Mouse (Mus musculus): ENCODE measurements around the gene Anks4b.
A peak's percentile ranks its signal among the peaks of the same experiment; 100 is the strongest.

The Anks4b gene

DNA sequence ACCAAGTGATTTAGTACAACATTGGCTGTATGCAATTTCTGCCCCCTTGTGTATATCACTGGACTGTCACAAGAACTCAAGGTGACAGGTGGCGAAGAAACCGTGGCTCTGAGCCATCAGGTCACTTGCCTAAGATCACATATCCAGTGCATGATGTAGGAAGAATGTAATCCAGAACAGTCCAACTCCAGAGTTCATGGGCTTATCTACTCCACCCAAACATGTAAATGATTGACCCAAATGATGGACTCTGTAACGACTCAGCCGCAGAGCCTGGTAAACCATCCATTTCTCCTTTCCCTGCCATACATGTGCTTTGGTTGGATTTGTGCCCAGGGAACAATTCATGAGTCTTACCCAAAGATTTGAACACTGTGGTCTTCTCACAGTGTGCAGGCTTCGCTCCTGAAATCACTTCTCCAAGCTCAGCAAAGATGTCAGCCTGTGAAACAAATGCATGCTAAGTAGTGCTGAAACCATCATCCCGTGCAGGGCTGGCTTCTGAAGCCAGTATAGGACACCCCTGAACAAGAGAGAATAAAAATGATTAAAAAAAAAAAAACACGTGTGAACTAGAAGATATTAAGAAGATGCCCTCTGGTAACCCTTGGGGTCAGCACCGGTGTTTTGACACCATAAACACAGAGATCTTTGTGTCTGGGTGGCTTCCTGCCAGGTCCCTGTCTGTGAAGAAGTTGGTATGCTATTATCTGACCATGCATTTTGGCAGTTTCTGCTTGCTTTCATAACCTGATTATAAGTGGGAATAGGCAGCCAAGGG lies 15.9 kb downstream of the Anks4b start:
- no peak for DNase-seq (ENCODE audit: low spot score)

- DNase-seq (ENCODE audit: low spot score), result no peak
These were observed 16.6 kb downstream of the Anks4b start for GRCm38 (mm10) chr7:120190150-120190665.

DNA sequence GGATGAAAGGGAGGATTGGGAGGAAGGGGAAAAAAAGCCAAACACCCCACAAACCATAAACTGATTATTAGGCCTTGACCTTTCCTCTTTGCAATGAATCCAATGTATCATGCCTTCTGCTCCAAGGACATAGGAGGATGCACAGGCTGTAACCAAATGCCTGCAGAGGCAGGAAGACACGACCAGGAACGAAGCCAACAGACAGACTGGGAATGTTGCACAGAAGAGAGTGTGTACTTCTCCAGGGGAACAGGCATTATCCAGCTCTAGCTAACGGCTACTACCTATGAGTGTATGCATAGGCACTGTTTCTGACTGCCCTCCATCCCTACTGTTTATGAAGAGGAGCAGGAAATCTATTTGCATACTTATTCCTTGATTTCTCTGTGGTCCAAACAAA lies 18.5 kb downstream of the Anks4b start:
- DNase-seq (ENCODE audit: low spot score), result no peak

GRCm38 (mm10) chr7:120192816-120193215 lies 19.2 kb downstream of the Anks4b start:
- no peak for DNase-seq (ENCODE audit: low spot score)

DNA sequence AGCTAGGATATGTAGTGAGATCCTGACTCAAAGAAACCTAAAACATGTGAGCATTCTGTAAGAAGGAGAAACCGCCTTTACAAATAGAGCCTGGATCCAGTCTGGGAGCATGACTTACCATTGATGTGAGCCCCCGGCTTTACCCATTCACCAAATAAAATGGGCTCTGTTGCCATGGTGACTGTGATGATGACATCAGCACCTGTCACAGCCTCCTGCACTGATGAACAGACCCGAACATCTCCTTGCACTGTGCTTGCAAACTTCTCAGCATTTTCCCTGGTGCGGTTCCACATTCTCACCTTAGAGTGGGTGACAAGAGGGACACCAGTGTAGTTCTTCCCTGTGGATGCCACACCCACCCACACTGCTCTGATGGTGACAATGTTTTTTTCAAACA lies 21.5 kb downstream of the Anks4b start:
- no peak for DNase-seq (ENCODE audit: low spot score)

DNA sequence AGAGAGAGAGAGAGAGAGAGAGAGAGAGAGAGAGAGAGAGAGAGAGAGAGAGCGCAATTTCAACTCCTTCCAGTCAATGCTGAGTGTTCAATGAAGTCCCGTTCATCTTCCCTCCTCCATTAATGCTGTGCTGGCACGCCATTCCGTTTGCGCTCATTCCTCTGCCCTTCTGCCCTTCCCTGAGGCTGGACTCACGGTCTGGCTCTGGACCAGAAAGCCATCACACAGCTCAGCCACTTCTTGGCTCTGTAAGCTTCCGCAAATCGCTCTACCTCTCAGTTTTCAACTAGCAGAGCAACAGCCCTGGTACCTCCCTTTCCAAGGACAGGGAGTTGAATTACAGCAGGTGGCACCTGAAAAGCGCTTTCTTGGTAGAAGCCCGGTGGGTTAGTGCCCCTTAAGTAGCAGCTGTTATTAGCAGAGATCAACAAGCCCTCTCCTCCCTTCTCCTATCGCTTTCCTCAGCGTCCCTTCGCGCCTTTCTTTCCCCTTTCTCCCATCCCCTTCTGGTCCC lies 27.6 kb downstream of the Anks4b start:
- DNase-seq (ENCODE audit: low spot score), result no peak

GRCm38 (mm10) chr7:120201771-120202170 lies 28.1 kb downstream of the Anks4b start, which contains the start of gene Crym:
TSS of gene Crym (minus strand) at chr7:120202111.
- peak; percentile 33 for DNase-seq (ENCODE audit: low spot score)

DNA sequence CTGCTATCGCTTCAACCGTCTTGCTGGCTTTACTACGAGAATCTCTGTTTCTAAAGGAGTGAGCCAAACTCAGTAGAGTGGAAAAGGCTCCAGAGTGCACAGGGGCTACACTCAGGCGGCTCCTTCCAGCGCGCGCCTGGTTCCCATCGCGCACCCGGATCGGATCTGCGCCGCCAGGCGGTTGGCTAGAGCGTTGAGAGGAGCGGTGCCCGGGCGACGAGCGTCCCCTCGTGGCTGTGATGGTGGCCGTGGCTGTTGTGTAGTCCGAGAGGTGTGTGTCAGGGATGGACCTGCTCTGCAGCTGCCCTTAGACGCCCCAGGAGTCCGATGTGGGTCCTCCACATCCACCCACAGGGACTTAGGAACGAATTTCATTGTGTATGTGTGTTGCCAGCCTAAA lies 30.1 kb downstream of the Anks4b start, which contains the start of gene Abca14:
Abca14 (plus strand) TSS at position 173 of the 400 bp plus-strand sequence.
- DNase-seq (ENCODE audit: low spot score), result peak; percentile 94

DNA sequence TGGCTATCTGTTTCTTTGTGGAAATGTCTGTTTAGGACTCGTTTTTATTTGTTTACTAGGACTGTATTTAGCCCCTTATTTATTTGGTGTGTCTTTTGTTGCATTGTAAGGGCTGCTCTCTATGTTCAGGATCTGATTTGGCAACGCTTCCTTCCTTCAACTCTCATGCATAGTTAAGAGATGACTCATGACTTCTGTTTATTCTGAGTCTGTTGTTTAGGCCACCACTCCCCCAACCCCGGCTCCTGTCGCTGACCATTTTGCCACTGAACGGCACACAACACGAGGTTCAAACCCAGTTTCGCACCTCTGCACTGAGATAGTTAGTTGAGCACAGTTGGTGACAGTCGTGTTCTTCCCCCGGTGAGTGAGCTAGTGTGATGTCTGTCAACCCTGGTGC lies 32.3 kb downstream of the Anks4b start:
- DNase-seq (ENCODE audit: low spot score), result no peak

GRCm38 (mm10) chr7:120228541-120228940 lies 54.9 kb downstream of the Anks4b start:
- DNase-seq (ENCODE audit: low spot score), result no peak

Measured in embryo, embryonic 10 days (tissue).